Mouse (Mus musculus) urinary bladder, postnatal 4 days (tissue): Measurements from ENCODE around the gene Mybpc2.

Experiments
- DNase-seq, 2 experiments: peaks; one replicate each; pipeline ENCODE4 v3.0.0; 2021 to 2022; ENCODE audit warnings: low spot score in 2 of 2

The Mybpc2 gene

GRCm38 (mm10) chr7:44524502-44524901, at the start of gene Mybpc2:
Gene Mybpc2 (minus strand): TSS chr7:44524656.
- no peak for DNase-seq

DNA sequence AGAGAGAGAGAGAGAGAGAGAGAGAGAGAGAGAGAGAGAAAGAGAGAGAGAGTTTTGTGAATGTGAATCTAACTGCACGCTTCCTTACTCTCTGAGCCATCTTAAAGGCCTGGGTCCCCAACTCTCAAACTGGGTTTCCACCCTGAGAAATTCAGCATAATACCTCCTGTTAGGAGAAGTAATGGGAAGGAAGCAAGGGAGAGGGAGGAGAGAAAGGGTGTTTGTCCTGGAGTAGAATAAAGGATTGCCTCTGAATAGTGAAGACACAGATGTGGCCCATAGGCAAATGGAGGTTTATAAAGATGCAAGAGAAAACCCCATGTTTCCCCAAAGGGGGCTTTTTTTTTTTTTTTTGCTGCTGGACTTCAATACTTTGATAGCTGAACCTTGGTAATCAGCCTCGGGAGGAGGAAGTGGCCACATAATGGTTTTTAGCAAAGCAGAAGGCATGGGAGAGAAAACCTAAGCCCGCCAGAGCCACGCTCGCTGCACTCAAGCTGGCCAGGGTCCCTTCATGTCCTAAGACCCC, 48.6 kb upstream of the Mybpc2 start:
- DNase-seq = no peak

- peak in 1 of 2 experiments; percentile 39 for DNase-seq
Observed at GRCm38 (mm10) chr7:44572213-44572701, 47.8 kb upstream of the Mybpc2 start, which contains the start of gene Napsa. Gene Napsa (plus strand): TSS chr7:44572380.

GRCm38 (mm10) chr7:44571811-44572210, 47.4 kb upstream of the Mybpc2 start:
- no peak for DNase-seq

- peak in 1 of 2 experiments; percentile 49 for DNase-seq
Observed at GRCm38 (mm10) chr7:44570989-44571388, 46.5 kb upstream of the Mybpc2 start.

GRCm38 (mm10) chr7:44568803-44569202, 44.3 kb upstream of the Mybpc2 start:
- no peak for DNase-seq

DNA sequence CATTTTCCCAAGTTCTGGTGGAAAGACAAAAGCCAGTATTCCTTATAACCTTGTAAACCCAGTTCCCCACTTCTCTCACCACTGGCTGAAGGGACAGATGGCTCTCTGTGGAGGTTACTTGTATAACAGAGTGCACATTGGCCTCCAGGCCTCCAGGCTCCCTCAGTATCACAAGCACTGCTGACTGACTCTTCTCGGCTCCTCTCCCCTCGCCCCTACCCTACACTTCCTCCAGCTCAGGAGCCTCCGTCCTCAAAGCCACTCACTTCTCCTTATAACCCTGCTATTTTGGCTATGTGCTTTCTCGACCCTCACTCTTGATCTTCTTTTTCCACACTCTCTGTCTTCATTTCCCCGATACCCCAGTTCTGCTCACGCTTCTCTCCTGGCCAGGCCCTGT, 41.0 kb upstream of the Mybpc2 start:
- DNase-seq = no peak

DNA sequence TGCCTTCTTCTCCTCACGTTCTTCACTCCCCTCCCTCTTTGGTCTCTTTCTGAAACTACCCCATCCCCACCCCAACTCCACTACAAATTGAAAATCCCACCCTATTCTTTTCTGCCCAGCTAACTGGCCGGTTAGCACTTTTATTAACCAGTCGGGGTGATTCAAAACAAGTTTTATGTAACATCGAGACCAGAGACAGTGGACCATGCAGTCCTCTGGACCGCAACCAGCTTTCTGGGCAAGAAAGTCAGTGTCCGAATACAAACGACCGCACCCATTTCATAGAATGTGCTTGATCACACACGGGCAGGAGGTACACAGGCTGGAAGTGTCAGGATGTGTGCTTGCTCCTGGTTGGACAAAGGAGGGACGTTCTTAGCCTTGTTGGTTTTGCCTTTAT, 40.0 kb upstream of the Mybpc2 start:
- DNase-seq = no peak

DNA sequence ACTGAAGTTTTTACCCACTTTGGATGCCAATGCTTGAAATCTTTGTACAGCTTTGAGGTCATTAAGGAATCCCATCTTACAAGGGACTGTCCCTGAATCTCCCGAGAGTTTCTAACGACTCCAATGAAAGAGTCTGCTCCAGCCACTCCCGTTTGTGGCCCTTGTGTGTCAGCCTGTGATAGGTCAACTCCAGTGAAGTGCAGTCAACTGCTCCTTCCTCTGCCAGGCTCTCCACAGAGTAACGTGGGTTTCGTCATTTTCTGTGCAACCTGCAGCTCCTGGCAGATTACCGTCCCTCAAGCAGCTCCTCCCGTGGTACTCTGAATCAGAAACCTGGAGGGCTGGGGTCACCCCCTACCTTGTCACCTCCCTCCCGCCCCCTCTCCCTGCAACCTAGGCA, 38.8 kb upstream of the Mybpc2 start:
- DNase-seq = no peak

DNA sequence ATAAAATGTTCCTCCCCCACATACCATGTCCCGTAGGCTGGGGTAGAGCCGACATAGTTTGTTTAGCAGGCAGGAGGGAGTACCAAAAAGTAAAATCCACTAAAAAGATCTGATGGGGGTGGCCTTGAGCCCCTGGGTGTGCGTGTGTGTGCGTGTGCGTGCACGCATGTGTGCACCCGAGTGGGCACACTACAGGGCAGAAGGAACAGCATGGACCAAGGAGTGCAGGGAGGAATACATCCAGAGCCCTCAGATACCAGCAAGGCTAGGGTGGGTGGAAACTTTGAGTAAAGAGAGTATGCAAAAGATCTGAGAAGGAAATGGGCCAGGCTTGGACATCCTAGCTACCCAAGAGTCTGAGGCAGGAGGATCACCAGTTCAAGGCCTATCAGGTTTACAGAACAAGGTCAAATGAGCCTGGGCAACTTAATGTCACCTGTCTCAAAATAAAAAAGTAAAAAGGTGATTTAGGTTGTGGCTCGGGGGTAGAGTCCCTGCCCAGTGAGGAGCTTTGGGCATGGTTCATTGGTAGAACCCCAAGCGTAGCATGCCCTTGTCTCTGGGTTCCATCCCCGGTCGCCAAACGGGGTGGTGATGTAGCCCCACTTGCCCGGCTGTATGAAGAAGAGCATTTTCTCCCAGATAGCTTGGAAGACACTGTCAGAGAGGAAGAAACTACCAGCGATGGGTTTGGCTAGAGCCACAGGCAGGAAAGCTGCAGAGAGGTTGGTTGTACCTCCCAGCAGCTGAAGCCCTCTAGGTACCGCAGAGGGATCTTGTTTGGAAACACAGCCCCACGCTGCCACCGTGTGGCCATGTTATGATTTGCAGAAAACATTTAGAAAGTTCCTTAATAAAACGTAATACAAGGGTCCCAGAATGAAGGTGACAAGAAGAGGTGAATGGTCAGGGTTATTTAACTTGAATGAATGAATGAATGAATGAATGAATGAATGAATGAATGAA, 36.3 kb upstream of the Mybpc2 start:
- DNase-seq = peak; percentile 43 to 84

DNA sequence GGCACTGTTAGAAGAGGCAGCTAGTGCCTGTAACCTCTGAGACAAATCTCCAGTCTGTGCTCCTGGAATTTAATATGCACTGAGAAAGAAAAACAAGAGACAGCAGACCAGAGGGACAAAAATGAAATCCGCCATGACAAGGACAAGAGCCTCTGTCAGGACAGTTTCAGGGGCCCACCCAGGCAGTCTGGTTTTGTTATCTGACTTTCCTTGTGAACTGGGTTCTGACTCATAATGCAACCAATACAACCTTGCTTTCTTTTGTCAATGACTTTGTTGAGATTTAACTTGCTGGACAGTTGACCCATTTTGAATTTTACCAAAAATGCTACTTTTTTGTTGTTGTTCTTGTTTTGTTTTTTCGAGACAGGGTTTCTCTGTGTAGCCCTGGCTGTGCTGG, 33.2 kb upstream of the Mybpc2 start:
- no peak for DNase-seq

- DNase-seq = peak; percentile 93 to 97
Observed at GRCm38 (mm10) chr7:44553826-44554225, 29.4 kb upstream of the Mybpc2 start, which contains the start of gene Nr1h2. Gene Nr1h2 (minus strand): TSS chr7:44553951.

- DNase-seq = peak; percentile 78 to 89
Observed at GRCm38 (mm10) chr7:44553196-44553764, 28.8 kb upstream of the Mybpc2 start.

GRCm38 (mm10) chr7:44552141-44552908, 27.9 kb upstream of the Mybpc2 start:
- DNase-seq = peak in 1 of 2 experiments; percentile 57

DNA sequence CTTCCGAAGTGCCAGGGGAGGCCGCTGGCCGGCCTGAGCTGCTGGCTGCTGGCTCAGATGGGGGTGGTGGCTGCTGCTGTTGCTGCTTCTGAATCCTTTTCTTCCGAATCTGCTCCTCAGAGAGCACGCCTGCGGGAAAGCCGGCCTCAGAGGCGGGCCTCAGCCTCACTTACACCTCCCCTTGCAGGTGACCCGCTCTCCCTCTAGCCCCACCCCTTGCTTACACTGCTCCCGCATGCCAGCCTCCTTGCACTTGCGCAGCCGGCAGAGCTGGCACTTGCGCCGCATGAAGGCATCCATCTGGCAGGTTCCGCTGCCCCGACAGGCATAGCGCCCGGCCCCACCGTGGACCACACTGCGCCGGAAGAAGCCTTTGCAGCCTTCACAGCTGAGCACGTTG, 27.3 kb upstream of the Mybpc2 start:
- DNase-seq = no peak

DNA sequence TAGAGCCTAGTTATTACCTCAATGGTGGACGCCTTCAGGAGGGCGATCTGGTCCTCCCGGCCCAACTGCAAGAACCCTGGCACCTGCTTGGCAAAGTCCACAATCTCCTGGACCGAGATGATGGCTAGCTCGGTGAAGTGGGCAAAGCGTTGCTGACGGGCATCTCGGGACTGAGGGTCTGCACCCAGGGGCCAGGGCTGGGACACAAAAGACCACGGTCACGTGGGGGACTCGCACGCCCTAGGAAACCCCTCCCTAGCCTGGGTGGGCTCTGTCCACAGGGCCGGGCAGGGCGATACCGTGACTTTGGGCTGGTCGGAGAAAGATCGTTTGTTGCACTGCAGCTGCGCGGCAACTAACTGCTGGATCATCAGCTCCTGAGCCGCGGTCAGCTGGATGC, 26.8 kb upstream of the Mybpc2 start:
- DNase-seq = peak in 1 of 2 experiments; percentile 57

GRCm38 (mm10) chr7:44550409-44550678, 25.9 kb upstream of the Mybpc2 start:
- peak in 1 of 2 experiments; percentile 58 for DNase-seq

DNA sequence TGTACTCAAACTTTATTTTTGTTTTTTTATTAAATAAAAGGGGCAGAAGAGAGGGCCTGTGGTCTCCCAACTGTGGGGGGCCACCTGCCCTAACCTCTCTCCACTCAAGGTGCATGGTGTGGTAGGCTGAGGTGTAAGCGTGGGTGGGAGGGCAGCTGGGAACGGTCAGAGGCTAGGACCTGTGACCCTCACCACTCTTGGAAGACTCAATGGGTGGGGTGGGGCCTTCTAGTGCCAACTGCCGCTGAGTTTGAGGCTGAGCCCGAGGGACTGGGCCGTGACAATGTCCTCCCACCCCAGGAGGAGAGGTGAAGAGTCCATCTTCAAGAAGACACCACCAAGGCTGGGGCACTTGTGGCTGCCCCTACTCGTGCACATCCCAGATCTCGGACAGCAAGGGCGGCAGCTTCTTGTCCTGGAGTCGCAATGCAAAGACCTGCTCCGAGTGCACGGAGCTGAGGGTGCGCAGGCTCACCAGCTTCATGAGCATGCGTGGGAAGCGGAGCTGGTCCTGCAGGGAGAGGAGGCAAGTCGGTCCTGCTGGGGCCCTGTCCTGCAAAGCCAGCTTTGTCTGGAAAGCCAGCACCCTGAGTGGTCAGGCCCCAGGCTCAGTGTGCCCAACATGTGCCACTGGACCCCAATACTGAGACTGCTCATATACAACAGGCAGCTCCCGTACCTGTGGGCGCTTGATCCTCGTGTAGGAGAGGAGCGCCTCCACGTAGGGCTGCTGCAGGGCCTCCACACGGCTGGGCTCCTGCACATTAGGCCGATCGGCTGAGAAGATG, 25.4 kb upstream of the Mybpc2 start:
- DNase-seq = no peak

- DNase-seq = peak; percentile 99 to 100
Observed at GRCm38 (mm10) chr7:44548497-44549087, 24.1 kb upstream of the Mybpc2 start, which contains the start of gene Pold1. Gene Pold1 (minus strand): TSS chr7:44548849.

DNA sequence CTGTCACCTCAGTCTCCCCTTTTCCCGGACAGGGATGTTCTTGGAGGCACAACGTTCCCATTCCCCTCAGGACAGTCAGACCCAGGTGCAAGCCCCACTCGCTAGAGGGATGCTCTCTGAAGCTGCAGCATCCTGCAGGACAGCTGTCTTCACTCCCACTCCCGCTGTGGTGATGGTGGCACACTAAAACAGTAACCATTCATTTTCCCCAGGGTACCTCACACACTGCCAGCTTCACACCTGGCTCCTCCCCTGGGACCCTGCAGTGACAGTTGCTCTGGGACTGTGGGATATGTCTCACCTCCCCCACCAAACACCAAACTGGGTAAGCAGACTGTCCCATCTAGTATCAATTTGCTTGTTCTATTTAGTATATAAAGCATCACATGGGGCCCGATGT, 23.3 kb upstream of the Mybpc2 start:
- peak in 1 of 2 experiments; percentile 49 for DNase-seq

- no peak for DNase-seq
Observed at GRCm38 (mm10) chr7:44547041-44547440, 22.6 kb upstream of the Mybpc2 start.
